22 mouse cellular contexts compared by ENCODE assay signal in the genomic region with DNA sequence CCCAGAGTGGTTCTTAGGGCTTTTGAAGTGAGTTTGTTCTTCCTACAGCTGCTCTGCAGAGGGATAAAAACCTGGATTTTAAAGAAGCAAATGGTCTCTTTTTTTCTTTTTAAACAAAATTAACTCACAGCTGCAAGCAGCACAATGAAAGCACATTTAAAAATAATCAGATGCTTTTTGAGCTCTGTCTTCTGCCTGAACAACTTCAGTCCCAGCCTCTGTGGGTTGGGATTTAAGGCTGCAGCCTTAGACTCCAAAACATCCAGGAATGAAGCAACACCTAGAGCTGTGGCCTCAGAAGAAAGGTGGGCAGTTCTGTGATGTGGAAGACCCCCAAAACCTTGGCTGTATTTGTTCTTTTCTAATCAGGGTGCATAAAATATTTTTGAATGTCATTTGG.
"Had no signal": no experiment of that assay in that cellular context is flagged by ENCODE, and none has a peak within 500 bp of the region (broad histone marks: within the 10 kb centered on the region; RNA-seq: fewer than 3 reads in every experiment).

No protein-coding gene starts in this region.

- H3K36me3 ChIP-seq: heart, embryonic 13.5 days; heart, embryonic 15.5 days; hindbrain, embryonic 13.5 days; hindbrain, embryonic 15.5 days; limb, embryonic 10.5 days; limb, embryonic 12.5 days; liver, embryonic 13.5 days; liver, embryonic 15.5 days had no signal

- H3K4me3 ChIP-seq: heart, adult 2 months; heart, embryonic 13.5 days; heart, embryonic 15.5 days; hindbrain, embryonic 13.5 days; hindbrain, embryonic 15.5 days; limb, embryonic 10.5 days; limb, embryonic 12.5 days; liver, embryonic 13.5 days; liver, embryonic 15.5 days had no signal

- DNase-seq: gastrocnemius, postnatal 14 days; gastrocnemius, postnatal 36 days; heart, adult 11 months; heart, adult 2 months; heart, postnatal 14 days; heart, postnatal 36 days; kidney, adult 11 months; kidney, adult 8-10 months; kidney, postnatal 10 days; kidney, postnatal 25 days; kidney, postnatal 4 days; layer of hippocampus, adult 9-11 months; liver; liver, embryonic 13.5 days had no signal

- H3K4me1 ChIP-seq: heart, embryonic 13.5 days; heart, embryonic 15.5 days; hindbrain, embryonic 13.5 days; hindbrain, embryonic 15.5 days; limb, embryonic 10.5 days; limb, embryonic 12.5 days; liver, embryonic 13.5 days; liver, embryonic 15.5 days had no signal

- H3K27me3 ChIP-seq: heart, embryonic 13.5 days; heart, embryonic 15.5 days; hindbrain, embryonic 13.5 days; hindbrain, embryonic 15.5 days; limb, embryonic 12.5 days; liver, embryonic 13.5 days; liver, embryonic 15.5 days had no signal

- H3K27ac ChIP-seq: heart, adult 2 months; heart, embryonic 13.5 days; heart, embryonic 15.5 days; hindbrain, embryonic 13.5 days; hindbrain, embryonic 15.5 days; hindbrain, postnatal 0 days; limb, embryonic 10.5 days; limb, embryonic 12.5 days; liver, embryonic 13.5 days; liver, embryonic 15.5 days had no signal
